Mouse (Mus musculus): ENCODE measurements around the gene Hoxd13. TPM values are rescaled to one million over a fixed set of nuclear protein-coding genes. Genes with fewer than 3 reads are reported as not detected.

Hoxd13 gene
- polyA plus RNA-seq, 1 experiment from 2014 or later = not detected

GRCm38 (mm10) chr2:74660421-74661375 is 7.4 kb upstream of the Hoxd13 start:
- Histone ChIP-seq H3K9ac (replicated peaks; ENCODE audit: low read depth, low read length) (no peak overlapping the region), H3K27ac (ENCODE audit: low read length) (no peak overlapping the region), H3K4me3 (replicated peaks; ENCODE audit: low read length) (no peak overlapping the region), H3K27me3 (replicated peaks; ENCODE audit: control insufficient read depth, insufficient read depth, low read length) (peaks cover 63% of the 10 kb centered on the region), H3K4me2 (ENCODE audit: low read length) (no peak overlapping the region), H3K9me3 (ENCODE audit: control insufficient read depth, low read length) (no peaks in the 10 kb centered on the region), H3K36me3 (ENCODE audit: control insufficient read depth, insufficient read depth) (no peaks in the 10 kb centered on the region), H3K4me1 (replicated peaks; ENCODE audit: control insufficient read depth, insufficient read depth, low read length) (peaks cover 4% of the 10 kb centered on the region)
- ATAC-seq = no peak
- 2% methylated on average over 30 of the region's 30 CpGs for WGBS

GRCm38 (mm10) chr2:74661685-74662084 is 6.4 kb upstream of the Hoxd13 start:
- Histone ChIP-seq H3K36me3 (ENCODE audit: control insufficient read depth, insufficient read depth) (no peaks in the 10 kb centered on the region), H3K4me2 (ENCODE audit: low read length) (no peak overlapping the region), H3K27me3 (replicated peaks; ENCODE audit: control insufficient read depth, insufficient read depth, low read length) (peaks cover 62% of the 10 kb centered on the region), H3K4me3 (replicated peaks; ENCODE audit: low read length) (no peak overlapping the region), H3K4me1 (replicated peaks; ENCODE audit: control insufficient read depth, insufficient read depth, low read length) (no peaks in the 10 kb centered on the region; the same call in 1 of the 2 replicates), H3K27ac (ENCODE audit: low read length) (no peak overlapping the region), H3K9ac (replicated peaks; ENCODE audit: low read depth, low read length) (no peak overlapping the region), H3K9me3 (ENCODE audit: control insufficient read depth, low read length) (no peaks in the 10 kb centered on the region)
- WGBS = 1% methylated on average over 14 of the region's 14 CpGs
- peak; percentile 57; the same call in 1 of the 2 replicates for ATAC-seq

GRCm38 (mm10) chr2:74663291-74663925 is 4.7 kb upstream of the Hoxd13 start:
- Histone ChIP-seq H3K4me1 (replicated peaks; ENCODE audit: control insufficient read depth, insufficient read depth, low read length) (peaks cover 9% of the 10 kb centered on the region), H3K27ac (ENCODE audit: low read length) (no peak overlapping the region), H3K27me3 (replicated peaks; ENCODE audit: control insufficient read depth, insufficient read depth, low read length) (peaks cover 77% of the 10 kb centered on the region), H3K4me2 (ENCODE audit: low read length) (no peak overlapping the region), H3K9me3 (ENCODE audit: control insufficient read depth, low read length) (no peaks in the 10 kb centered on the region), H3K9ac (replicated peaks; ENCODE audit: low read depth, low read length) (no peak overlapping the region), H3K36me3 (ENCODE audit: control insufficient read depth, insufficient read depth) (no peaks in the 10 kb centered on the region), H3K4me3 (replicated peaks; ENCODE audit: low read length) (no peak overlapping the region)
- ATAC-seq = peak; percentile 50; the same call in 1 of the 2 replicates
- 4% methylated on average over 18 of the region's 18 CpGs for WGBS

GRCm38 (mm10) chr2:74666411-74666810 is 1.7 kb upstream of the Hoxd13 start:
- H3K4me1 ChIP-seq (replicated peaks; ENCODE audit: control insufficient read depth, insufficient read depth, low read length) = peaks cover 12% of the 10 kb centered on the region
- no peaks in the 10 kb centered on the region for H3K9me3 ChIP-seq (ENCODE audit: control insufficient read depth, low read length)
- 5% methylated on average over 7 of the region's 7 CpGs for WGBS

DNA sequence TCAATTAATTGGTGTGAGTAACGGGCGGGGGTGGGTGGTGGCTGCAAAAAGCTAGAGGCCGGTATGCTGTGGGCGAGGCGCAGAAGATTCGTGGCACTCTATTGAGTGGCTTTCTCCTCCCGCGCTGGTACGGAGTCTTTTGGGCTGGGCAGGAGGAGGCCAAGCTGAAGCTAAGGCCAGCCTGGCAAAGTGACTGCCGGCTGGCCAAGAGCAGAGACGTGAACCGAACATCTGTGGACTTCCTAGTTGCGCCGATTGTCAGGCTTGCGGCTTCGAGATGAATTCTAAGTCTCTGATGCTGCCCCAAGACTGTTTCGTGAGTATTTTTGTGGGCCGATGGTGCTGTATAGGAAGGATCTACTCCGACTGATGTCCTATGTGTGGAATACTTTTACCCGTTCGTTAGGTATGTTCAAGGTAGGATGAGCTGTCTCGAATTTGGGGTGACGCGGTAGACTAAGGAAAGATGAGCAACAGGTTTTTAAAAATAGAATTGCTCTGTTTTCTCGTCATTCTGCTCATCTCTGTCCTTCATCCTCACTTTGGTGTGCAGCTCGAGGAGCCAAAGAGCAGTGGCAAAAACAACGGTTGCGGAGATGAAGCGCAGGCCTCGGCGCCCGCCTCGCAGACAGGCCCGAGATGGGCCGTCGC is 794 bp upstream of the Hoxd13 start:
- H3K4me3 ChIP-seq (replicated peaks; ENCODE audit: low read length) = no peak overlapping the region
- under 1% methylated on average over 36 of the region's 36 CpGs for WGBS
- no peaks in the 10 kb centered on the region for H3K36me3 ChIP-seq (ENCODE audit: control insufficient read depth, insufficient read depth)
- H3K4me1 ChIP-seq (replicated peaks; ENCODE audit: control insufficient read depth, insufficient read depth, low read length) = peaks cover 12% of the 10 kb centered on the region
- no peak for ATAC-seq
- H3K4me2 ChIP-seq (ENCODE audit: low read length) = no peak overlapping the region
- H3K9ac ChIP-seq (replicated peaks; ENCODE audit: low read depth, low read length) = no peak overlapping the region
- H3K27me3 ChIP-seq (replicated peaks; ENCODE audit: control insufficient read depth, insufficient read depth, low read length) = peaks cover 89% of the 10 kb centered on the region
- no peak overlapping the region for H3K27ac ChIP-seq (ENCODE audit: low read length)
- no peaks in the 10 kb centered on the region for H3K9me3 ChIP-seq (ENCODE audit: control insufficient read depth, low read length)

More at GRCm38 (mm10) chr2:74666411-74666810, 1.7 kb upstream of the Hoxd13 start:
- no peak overlapping the region for H3K9ac ChIP-seq (replicated peaks; ENCODE audit: low read depth, low read length)
- H3K27me3 ChIP-seq (replicated peaks; ENCODE audit: control insufficient read depth, insufficient read depth, low read length) = peaks cover 88% of the 10 kb centered on the region
- no peak for ATAC-seq
- no peak overlapping the region for H3K27ac ChIP-seq (ENCODE audit: low read length)
- no peak overlapping the region for H3K4me2 ChIP-seq (ENCODE audit: low read length)
- no peaks in the 10 kb centered on the region for H3K36me3 ChIP-seq (ENCODE audit: control insufficient read depth, insufficient read depth)
- H3K4me3 ChIP-seq (replicated peaks; ENCODE audit: low read length) = no peak overlapping the region

- Histone ChIP-seq H3K4me3 (replicated peaks; ENCODE audit: low read length) (peak overlapping the region; percentile 19), H3K9ac (replicated peaks; ENCODE audit: low read depth, low read length) (no peak overlapping the region), H3K4me2 (ENCODE audit: low read length) (peak overlapping the region; percentile 45), H3K27ac (ENCODE audit: low read length) (no peak overlapping the region), H3K36me3 (ENCODE audit: control insufficient read depth, insufficient read depth) (no peaks in the 10 kb centered on the region), H3K27me3 (replicated peaks; ENCODE audit: control insufficient read depth, insufficient read depth, low read length) (peaks cover 91% of the 10 kb centered on the region), H3K4me1 (replicated peaks; ENCODE audit: control insufficient read depth, insufficient read depth, low read length) (peaks cover 17% of the 10 kb centered on the region), H3K9me3 (ENCODE audit: control insufficient read depth, low read length) (no peaks in the 10 kb centered on the region)
- ATAC-seq = peak; percentile 51; the same call in 1 of the 2 replicates
- WGBS = under 1% methylated on average over 59 of the region's 74 CpGs
These were observed 490 bp downstream of the Hoxd13 start for GRCm38 (mm10) chr2:74668370-74669229.

GRCm38 (mm10) chr2:74669230-74669578 is 1.1 kb downstream of the Hoxd13 start:
- Histone ChIP-seq H3K4me3 (replicated peaks; ENCODE audit: low read length) (no peak overlapping the region), H3K4me1 (replicated peaks; ENCODE audit: control insufficient read depth, insufficient read depth, low read length) (peaks cover 17% of the 10 kb centered on the region), H3K36me3 (ENCODE audit: control insufficient read depth, insufficient read depth) (no peaks in the 10 kb centered on the region), H3K4me2 (ENCODE audit: low read length) (no peak overlapping the region), H3K27me3 (replicated peaks; ENCODE audit: control insufficient read depth, insufficient read depth, low read length) (peaks cover 91% of the 10 kb centered on the region), H3K9me3 (ENCODE audit: control insufficient read depth, low read length) (no peaks in the 10 kb centered on the region), H3K27ac (ENCODE audit: low read length) (no peak overlapping the region), H3K9ac (replicated peaks; ENCODE audit: low read depth, low read length) (no peak overlapping the region)
- WGBS = 0% methylated on average over 3 of the region's 3 CpGs
- ATAC-seq = no peak

- Histone ChIP-seq H3K4me3 (replicated peaks; ENCODE audit: low read length) (no peak overlapping the region), H3K27ac (ENCODE audit: low read length) (no peak overlapping the region), H3K9me3 (ENCODE audit: control insufficient read depth, low read length) (no peaks in the 10 kb centered on the region), H3K9ac (replicated peaks; ENCODE audit: low read depth, low read length) (no peak overlapping the region), H3K4me1 (replicated peaks; ENCODE audit: control insufficient read depth, insufficient read depth, low read length) (peaks cover 17% of the 10 kb centered on the region), H3K4me2 (ENCODE audit: low read length) (no peak overlapping the region), H3K27me3 (replicated peaks; ENCODE audit: control insufficient read depth, insufficient read depth, low read length) (peaks cover 91% of the 10 kb centered on the region), H3K36me3 (ENCODE audit: control insufficient read depth, insufficient read depth) (no peaks in the 10 kb centered on the region)
- ATAC-seq = no peak
- WGBS = 3% methylated on average over 14 of the region's 14 CpGs
These were observed 1.6 kb downstream of the Hoxd13 start for GRCm38 (mm10) chr2:74669650-74670235.
